Mouse (Mus musculus) c-Kit-positive CD71-positive TER-119-positive erythroid progenitor cells, embryonic 14.5 days (primary cell): Measurements from ENCODE around the gene Ppid.

Experiments
- DNase-seq: peaks from one replicate; pipeline ENCODE4 v3.0.0-alpha.2; 2013; ENCODE audit warnings: low spot score

The Ppid gene

GRCm38 (mm10) chr3:79590863-79591792 is at the start of gene Ppid:
Ppid (plus strand) TSS chr3:79591342.
- DNase-seq, result peak; percentile 82

GRCm38 (mm10) chr3:79542585-79542984 is 48.6 kb upstream of the Ppid start:
- DNase-seq, result peak; percentile 65

GRCm38 (mm10) chr3:79548681-79549437 is 42.3 kb upstream of the Ppid start:
- DNase-seq, result no peak

- no peak for DNase-seq
These were observed 41.3 kb upstream of the Ppid start for GRCm38 (mm10) chr3:79549751-79550393.

GRCm38 (mm10) chr3:79551826-79552552 is 39.2 kb upstream of the Ppid start:
- DNase-seq, result no peak

- no peak for DNase-seq
These were observed 37.4 kb upstream of the Ppid start for GRCm38 (mm10) chr3:79553779-79554178.

GRCm38 (mm10) chr3:79555061-79555460 is 36.1 kb upstream of the Ppid start:
- DNase-seq, result no peak

- no peak for DNase-seq
These were observed 31.9 kb upstream of the Ppid start for GRCm38 (mm10) chr3:79559021-79559772.

GRCm38 (mm10) chr3:79559773-79560045 is 31.4 kb upstream of the Ppid start:
- no peak for DNase-seq

- no peak for DNase-seq
These were observed 30.6 kb upstream of the Ppid start for GRCm38 (mm10) chr3:79560555-79560954.

GRCm38 (mm10) chr3:79561784-79562715 is 29.1 kb upstream of the Ppid start:
- DNase-seq, result no peak

- DNase-seq, result no peak
These were observed 27.6 kb upstream of the Ppid start for GRCm38 (mm10) chr3:79563511-79563910.

- DNase-seq, result no peak
These were observed 26.1 kb upstream of the Ppid start for GRCm38 (mm10) chr3:79564875-79565606.

- peak; percentile 27 for DNase-seq
These were observed 24.1 kb upstream of the Ppid start for GRCm38 (mm10) chr3:79566716-79567691.

GRCm38 (mm10) chr3:79567703-79568362 is 23.3 kb upstream of the Ppid start, which contains the start of gene Fnip2:
Fnip2 (minus strand) TSS chr3:79567796.
- peak; percentile 93 for DNase-seq

GRCm38 (mm10) chr3:79568629-79569350 is 22.4 kb upstream of the Ppid start:
- DNase-seq, result no peak

- DNase-seq, result no peak
These were observed 21.8 kb upstream of the Ppid start for GRCm38 (mm10) chr3:79569351-79569681.
